Mouse (Mus musculus): ENCODE measurements around the gene Micall1. TPM values are rescaled to one million over a fixed set of nuclear protein-coding genes. Genes with fewer than 3 reads are reported as not detected.

Micall1 gene
- polyA plus RNA-seq (2015; fragmentation: Nextera tagmentation; extraction: Ambion mirVana) = 11.5 and 11.9 TPM in 2 replicates

DNA sequence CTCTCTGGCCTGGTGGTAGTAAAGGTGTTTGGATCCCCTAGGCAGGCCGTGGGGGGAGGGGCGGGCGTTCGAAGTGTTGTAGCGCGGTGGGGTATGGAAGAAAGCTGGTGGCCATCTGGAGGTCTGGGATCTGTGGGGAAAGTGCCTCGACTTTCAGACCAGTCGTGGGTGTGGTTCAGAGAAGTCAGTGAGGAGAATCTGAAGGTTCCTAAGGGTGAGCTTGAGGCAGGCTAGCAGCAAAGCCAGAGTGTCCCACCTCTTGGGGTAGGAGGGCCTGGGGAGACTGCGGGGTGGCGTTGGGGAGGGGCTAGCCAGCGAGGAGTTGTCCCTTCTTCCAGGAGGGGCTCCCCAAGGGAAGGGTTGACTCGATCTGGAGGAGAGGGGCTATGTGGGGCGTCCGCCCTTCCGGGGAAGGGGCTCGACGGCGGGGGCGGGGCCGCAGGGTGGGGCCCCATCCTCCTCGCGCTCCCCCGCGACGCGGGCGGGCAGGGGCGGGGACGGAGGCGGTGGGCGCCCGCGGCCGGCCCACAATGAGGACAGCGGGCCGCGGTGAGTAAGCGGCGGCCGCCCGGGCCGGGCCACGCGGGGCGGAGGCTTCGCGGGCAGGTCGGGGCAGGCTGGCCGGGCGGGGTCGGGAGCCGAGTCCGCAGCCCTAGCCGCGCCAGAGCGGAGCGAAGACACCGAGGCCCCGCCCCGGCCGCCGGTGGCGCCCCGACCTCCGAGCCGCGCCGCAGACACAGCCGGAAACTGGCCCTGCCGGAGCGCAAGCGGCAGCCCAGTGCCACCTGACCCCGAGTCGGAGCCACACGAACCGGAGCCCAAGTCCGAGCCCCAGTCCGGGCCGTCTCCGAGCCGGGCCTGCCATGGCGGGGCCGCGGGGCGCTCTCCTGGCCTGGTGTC, at the start of gene Micall1:
Gene Micall1 (plus strand): TSS at position 478 of the 900 bp plus-strand sequence.
- ATAC-seq (ENCODE audit: insufficient read depth, low FRiP score, low read depth) = peak; percentile 82
- H3K9me3 ChIP-seq = no peaks in the 10 kb centered on the region
- H3K27ac ChIP-seq = peak within 1 kb of the TSS; percentile 90
- H3K36me3 ChIP-seq = no peaks in the 10 kb centered on the region
- H3K9ac ChIP-seq = peak within 1 kb of the TSS; percentile 96
- peak within 1 kb of the TSS; percentile 95 for H3K4me3 ChIP-seq (replicated peaks)
- H3K4me1 ChIP-seq = peaks cover 29% of the 10 kb centered on the region
- H3K27me3 ChIP-seq (replicated peaks) = no peaks in the 10 kb centered on the region
- H3K4me2 ChIP-seq = peak within 1 kb of the TSS; percentile 95
- under 1% methylated on average over 34 of the region's 85 CpGs for WGBS

DNA sequence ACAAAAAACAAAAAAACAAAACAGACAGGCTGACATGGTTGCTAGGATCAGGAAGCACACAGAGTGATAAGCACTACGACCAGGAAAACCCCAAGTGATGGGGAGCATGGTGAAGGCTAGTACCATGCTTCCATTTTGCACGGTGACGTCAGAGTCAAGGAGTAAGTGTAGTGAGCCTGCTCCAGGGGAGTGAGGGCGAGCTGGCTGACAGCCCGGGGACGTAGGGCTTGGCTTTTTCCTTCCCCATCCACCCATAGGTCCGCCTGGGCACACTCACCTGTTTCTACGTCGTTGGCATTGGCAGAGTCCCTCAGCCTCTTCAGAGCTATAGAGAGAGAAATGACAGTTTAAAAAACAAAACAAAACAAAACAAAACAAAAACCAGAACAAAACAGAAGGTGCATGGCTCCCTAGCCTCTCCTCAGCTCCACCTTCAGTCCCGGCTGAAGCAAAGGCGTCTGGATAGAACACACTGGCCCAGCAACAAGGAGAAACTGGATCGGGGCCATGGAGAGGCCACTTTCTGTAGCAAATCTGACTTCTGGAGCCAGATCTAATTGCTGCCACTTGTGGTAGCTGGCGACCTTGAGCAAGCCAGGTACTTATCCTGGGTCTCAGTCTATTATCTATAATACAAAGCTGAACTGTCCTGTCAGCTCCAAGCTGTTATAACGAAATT, 47.7 kb upstream of the Micall1 start:
- WGBS = 77% methylated on average over 14 of the region's 14 CpGs
- Histone ChIP-seq H3K4me1 (peaks cover 28% of the 10 kb centered on the region), H3K36me3 (peaks cover 25% of the 10 kb centered on the region), H3K27ac (no peak overlapping the region), H3K4me3 (replicated peaks) (no peak overlapping the region), H3K4me2 (peak overlapping the region; percentile 81), H3K9me3 (no peaks in the 10 kb centered on the region), H3K9ac (no peak overlapping the region), H3K27me3 (replicated peaks) (no peaks in the 10 kb centered on the region)
- no peak for ATAC-seq (ENCODE audit: insufficient read depth, low FRiP score, low read depth)

GRCm38 (mm10) chr15:79062376-79063159, 46.1 kb upstream of the Micall1 start, which contains the start of gene Ankrd54:
Gene Ankrd54, minus strand, starts transcription at chr15:79062893.
- peak within 1 kb of the TSS; percentile 81 for H3K4me2 ChIP-seq
- no peaks in the 10 kb centered on the region for H3K27me3 ChIP-seq (replicated peaks)
- H3K4me3 ChIP-seq (replicated peaks) = peak within 1 kb of the TSS; percentile 96
- peaks cover 32% of the 10 kb centered on the region for H3K4me1 ChIP-seq
- H3K9me3 ChIP-seq = no peaks in the 10 kb centered on the region
- H3K27ac ChIP-seq = peak within 1 kb of the TSS; percentile 72
- H3K9ac ChIP-seq = peak within 1 kb of the TSS; percentile 79
- peaks cover 19% of the 10 kb centered on the region for H3K36me3 ChIP-seq
- whole genome bisulfite sequencing = under 1% methylated on average over 80 of the region's 80 CpGs
- peak; percentile 99 for ATAC-seq (ENCODE audit: insufficient read depth, low FRiP score, low read depth)

- no peaks in the 10 kb centered on the region for H3K27me3 ChIP-seq (replicated peaks)
- no peak for ATAC-seq (ENCODE audit: insufficient read depth, low FRiP score, low read depth)
- peak overlapping the region; percentile 30 for H3K4me3 ChIP-seq (replicated peaks)
- no peak overlapping the region for H3K9ac ChIP-seq
- H3K4me1 ChIP-seq = peaks cover 32% of the 10 kb centered on the region
- WGBS = 8% methylated on average over 14 of the region's 14 CpGs
- no peaks in the 10 kb centered on the region for H3K9me3 ChIP-seq
- peak overlapping the region; percentile 58 for H3K4me2 ChIP-seq
- H3K36me3 ChIP-seq = peaks cover 13% of the 10 kb centered on the region
- H3K27ac ChIP-seq = peak overlapping the region; percentile 69; the same call in 1 of the 2 replicates
These were observed 45.4 kb upstream of the Micall1 start for GRCm38 (mm10) chr15:79063160-79063740.

DNA sequence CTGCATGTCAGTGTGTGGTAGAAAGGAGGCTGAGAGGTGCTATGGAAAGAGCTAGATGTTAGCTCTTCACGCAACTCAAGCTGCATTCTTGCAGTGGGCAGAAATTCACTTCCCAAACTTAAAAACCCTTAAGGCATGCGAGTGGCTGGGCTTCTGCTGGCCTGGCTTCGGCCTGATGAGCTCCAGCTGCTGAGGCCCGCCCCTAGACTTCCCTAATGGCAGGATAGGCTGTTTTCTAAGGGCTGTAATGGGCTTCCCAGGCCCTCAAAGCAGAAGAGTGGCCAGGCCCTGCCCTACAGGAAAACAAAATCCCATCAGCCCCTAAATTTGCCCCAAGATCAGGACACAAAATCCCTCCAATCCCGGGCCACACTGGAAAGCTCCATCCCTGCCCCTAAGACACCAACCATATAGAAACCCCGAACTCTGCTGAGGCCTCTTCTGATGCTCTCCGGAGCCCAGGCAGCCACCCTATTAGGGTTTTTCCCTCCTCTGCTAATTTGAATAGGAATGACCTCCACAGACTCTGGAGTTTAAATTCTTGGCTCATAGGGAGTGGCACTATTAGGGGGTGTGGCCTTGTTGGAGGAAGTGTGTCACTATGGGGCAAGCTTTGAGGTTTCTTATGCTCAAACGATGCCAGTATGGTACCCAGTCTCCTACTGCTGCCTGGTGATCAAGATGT, 43.5 kb upstream of the Micall1 start:
- 35% methylated on average over 8 of the region's 8 CpGs for WGBS
- Histone ChIP-seq H3K9me3 (no peaks in the 10 kb centered on the region), H3K4me2 (no peak overlapping the region), H3K27ac (peak overlapping the region; percentile 81), H3K27me3 (replicated peaks) (no peaks in the 10 kb centered on the region), H3K4me1 (peaks cover 32% of the 10 kb centered on the region), H3K9ac (no peak overlapping the region), H3K36me3 (no peaks in the 10 kb centered on the region), H3K4me3 (replicated peaks) (no peak overlapping the region)
- ATAC-seq (ENCODE audit: insufficient read depth, low FRiP score, low read depth) = no peak

DNA sequence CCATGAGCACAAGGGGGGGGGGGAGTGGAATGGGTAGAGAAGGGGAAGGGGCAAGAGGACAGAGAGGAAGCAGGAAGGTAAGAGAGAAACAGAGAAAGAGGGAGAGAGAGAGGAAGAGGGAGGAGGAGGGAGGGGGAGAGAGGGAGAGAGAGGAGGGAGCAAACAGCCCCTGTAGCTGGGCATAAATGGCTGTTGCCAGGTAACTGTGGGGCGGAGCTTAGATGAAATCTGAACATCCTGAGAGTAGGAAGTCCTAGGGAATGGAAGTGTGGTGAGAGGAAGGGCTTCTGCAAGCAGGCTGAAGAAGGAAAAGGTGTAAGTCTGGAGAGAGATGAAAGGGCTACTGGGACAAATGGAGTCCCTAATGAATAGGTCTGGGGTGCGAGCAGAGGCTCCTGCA, 42.4 kb upstream of the Micall1 start:
- H3K4me2 ChIP-seq = no peak overlapping the region
- H3K9ac ChIP-seq = no peak overlapping the region
- H3K27ac ChIP-seq = no peak overlapping the region
- no peak for ATAC-seq (ENCODE audit: insufficient read depth, low FRiP score, low read depth)
- peaks cover 27% of the 10 kb centered on the region for H3K4me1 ChIP-seq
- no peaks in the 10 kb centered on the region for H3K36me3 ChIP-seq
- 22% methylated on average over 2 of the region's 2 CpGs for WGBS
- H3K27me3 ChIP-seq (replicated peaks) = no peaks in the 10 kb centered on the region
- H3K4me3 ChIP-seq (replicated peaks) = no peak overlapping the region
- no peaks in the 10 kb centered on the region for H3K9me3 ChIP-seq

GRCm38 (mm10) chr15:79067631-79068030, 41.1 kb upstream of the Micall1 start:
- no peaks in the 10 kb centered on the region for H3K27me3 ChIP-seq (replicated peaks)
- ATAC-seq (ENCODE audit: insufficient read depth, low FRiP score, low read depth) = no peak
- no peaks in the 10 kb centered on the region for H3K36me3 ChIP-seq
- H3K9me3 ChIP-seq = no peaks in the 10 kb centered on the region
- 45% methylated on average over 3 of the region's 3 CpGs for WGBS
- H3K4me2 ChIP-seq = no peak overlapping the region
- no peak overlapping the region for H3K9ac ChIP-seq
- peak overlapping the region; percentile 58; the same call in 1 of the 2 replicates for H3K27ac ChIP-seq
- H3K4me1 ChIP-seq = peaks cover 19% of the 10 kb centered on the region
- no peak overlapping the region for H3K4me3 ChIP-seq (replicated peaks)

GRCm38 (mm10) chr15:79068416-79068815, 40.3 kb upstream of the Micall1 start:
- 70% methylated on average over 3 of the region's 3 CpGs for WGBS
- peak overlapping the region; percentile 58; the same call in 1 of the 2 replicates for H3K27ac ChIP-seq

DNA sequence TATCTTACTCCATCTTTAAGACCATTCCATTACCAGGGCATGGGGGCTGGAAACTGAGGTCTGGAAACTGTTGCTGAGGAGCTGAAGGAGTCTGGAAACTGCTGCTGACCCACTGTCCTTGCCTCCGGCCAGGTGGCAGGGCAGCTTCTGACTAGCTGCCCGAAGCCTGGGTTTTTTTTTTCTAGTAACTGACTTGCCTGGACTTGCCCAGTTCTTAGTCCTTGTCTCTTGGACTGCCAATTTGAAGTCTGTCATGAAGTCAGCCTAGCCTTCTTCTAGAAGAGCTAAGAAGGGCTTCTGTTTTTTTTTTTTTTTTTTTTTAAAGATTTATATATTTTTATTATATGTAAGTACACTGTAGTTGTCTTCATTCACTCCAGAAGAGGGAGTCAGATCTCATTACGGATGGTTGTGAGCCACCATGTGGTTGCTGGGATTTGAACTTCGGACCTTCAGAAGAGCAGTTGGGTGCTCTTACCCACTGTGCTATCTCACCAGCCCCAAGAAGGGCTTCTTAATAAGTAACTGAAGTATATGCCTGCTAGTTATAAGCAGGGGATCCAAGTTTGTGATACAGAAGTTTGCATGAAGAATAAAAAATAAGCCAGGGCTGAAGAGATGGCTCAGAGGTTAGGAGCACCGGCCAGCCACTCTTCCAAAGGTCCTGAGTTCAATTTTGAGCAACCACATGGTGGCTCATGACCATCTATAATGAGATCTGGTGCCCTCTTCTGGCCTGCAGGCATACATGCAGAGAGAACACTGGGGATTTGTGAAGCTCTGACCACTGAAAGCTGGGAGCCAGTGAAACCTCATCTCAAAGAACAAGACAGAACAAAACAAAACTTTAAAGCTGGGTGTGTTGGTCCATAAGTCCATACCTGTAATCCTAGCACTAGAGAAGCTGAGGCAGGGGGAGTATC, 37.3 kb upstream of the Micall1 start:
- H3K4me3 ChIP-seq (replicated peaks) = no peak overlapping the region
- 62% methylated on average over 5 of the region's 5 CpGs for WGBS
- H3K36me3 ChIP-seq = no peaks in the 10 kb centered on the region
- H3K27me3 ChIP-seq (replicated peaks) = no peaks in the 10 kb centered on the region
- no peaks in the 10 kb centered on the region for H3K9me3 ChIP-seq
- peaks cover 17% of the 10 kb centered on the region for H3K4me1 ChIP-seq
- H3K4me2 ChIP-seq = no peak overlapping the region
- no peak for ATAC-seq (ENCODE audit: insufficient read depth, low FRiP score, low read depth)
- H3K9ac ChIP-seq = no peak overlapping the region
- H3K27ac ChIP-seq = no peak overlapping the region

More at GRCm38 (mm10) chr15:79068416-79068815, 40.3 kb upstream of the Micall1 start:
- Histone ChIP-seq H3K36me3 (no peaks in the 10 kb centered on the region), H3K9me3 (no peaks in the 10 kb centered on the region), H3K9ac (no peak overlapping the region), H3K4me1 (peaks cover 18% of the 10 kb centered on the region), H3K4me2 (no peak overlapping the region), H3K27me3 (replicated peaks) (no peaks in the 10 kb centered on the region), H3K4me3 (replicated peaks) (no peak overlapping the region)
- ATAC-seq (ENCODE audit: insufficient read depth, low FRiP score, low read depth) = peak; percentile 44; the same call in 1 of the 2 replicates

DNA sequence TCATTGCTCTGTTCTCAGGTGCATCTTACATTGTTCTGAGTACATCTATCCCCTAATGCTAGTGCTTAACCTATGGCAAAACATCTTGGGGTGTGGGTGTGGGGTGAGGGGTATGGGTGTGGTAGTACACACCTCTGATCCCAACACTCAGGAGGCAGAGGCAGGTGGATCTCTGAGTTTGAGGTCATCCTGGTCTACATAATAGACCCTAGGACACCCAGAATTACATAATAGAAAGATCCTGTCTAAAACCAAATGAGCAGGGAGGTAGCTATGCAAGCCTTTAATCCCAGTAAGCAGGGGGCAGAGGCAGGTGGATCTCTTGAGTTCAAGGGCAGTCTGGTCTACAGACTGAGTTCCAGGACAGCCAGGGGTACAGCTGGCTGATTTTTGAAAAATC, 34.9 kb upstream of the Micall1 start:
- H3K4me3 ChIP-seq (replicated peaks) = no peak overlapping the region
- no peak for ATAC-seq (ENCODE audit: insufficient read depth, low FRiP score, low read depth)
- peaks cover 16% of the 10 kb centered on the region for H3K4me1 ChIP-seq
- H3K4me2 ChIP-seq = no peak overlapping the region
- peaks cover 23% of the 10 kb centered on the region for H3K36me3 ChIP-seq
- H3K27me3 ChIP-seq (replicated peaks) = no peaks in the 10 kb centered on the region
- H3K9me3 ChIP-seq = no peaks in the 10 kb centered on the region
- no peak overlapping the region for H3K27ac ChIP-seq
- no peak overlapping the region for H3K9ac ChIP-seq
